ENCODE assay signal across 7 mouse cellular contexts in the genomic region with DNA sequence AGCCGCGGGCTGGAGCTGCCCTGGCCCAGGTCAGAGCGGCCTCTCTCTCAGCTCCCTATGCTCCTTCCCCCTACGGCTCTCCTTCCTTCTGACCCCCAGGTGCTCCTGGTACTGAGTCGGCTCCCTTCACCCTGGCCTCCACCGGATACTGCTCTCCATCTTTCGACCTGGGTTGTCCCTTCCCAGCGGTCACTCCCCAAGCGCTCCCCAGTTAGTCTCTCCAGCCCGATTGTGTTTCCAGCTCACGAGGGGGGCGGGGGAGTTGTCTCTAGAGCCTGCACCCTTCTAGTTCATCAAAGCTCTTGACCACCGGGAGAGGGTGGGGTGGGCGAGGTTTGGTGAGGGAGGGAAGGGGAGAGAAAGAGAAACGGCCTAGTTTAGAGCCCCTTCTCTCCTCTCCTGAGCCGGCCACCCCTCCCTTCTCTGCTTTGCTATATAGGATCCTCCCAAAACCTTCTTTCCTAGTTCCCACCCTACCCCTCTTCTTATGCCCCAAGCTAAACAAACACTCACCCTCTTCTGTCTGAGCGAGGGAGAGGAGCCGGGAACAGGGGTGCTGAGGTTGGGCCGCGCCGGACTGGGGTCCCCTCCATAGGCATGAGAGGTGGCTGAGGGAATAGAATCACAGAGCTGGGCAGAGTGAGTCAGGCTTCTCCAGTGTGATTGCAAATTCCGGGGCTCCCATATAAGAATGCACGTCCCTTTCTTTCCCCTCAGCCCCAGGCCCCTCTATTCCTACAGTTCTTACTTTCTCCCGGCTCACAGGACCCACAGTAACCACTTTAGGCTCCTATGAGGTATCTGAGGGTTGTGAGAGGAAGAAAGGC. TPM values are rescaled to one million over a fixed set of nuclear protein-coding genes. Genes with fewer than 3 reads are reported as not detected.
DNase-seq lines count a peak whose midpoint lies in the region; ATAC-seq and TF ChIP-seq lines count a peak whose summit lies in the region.

No protein-coding gene starts in this region.

- H3K9me3 ChIP-seq in kidney, postnatal 0 days (replicated peaks; ENCODE audit: low read length) = no peaks in the 10 kb centered on the region
- H3K9me3 ChIP-seq in embryonic facial prominence, embryonic 11.5 days (replicated peaks; ENCODE audit: control insufficient read depth, low read length) = no peaks in the 10 kb centered on the region
- no peaks in the 10 kb centered on the region for H3K9me3 ChIP-seq in intestine, embryonic 16.5 days (ENCODE audit: control insufficient read depth, low read length)
- no peaks in the 10 kb centered on the region for H3K9me3 ChIP-seq in neural tube, embryonic 14.5 days (ENCODE audit: control insufficient read depth, low read length)

- TF ChIP-seq CTCF in kidney, postnatal 0 days (IDR thresholded peaks at IDR 0.05; ENCODE audit: low read depth) = no peak

- no peaks in the 10 kb centered on the region for H3K4me1 ChIP-seq in kidney, postnatal 0 days (replicated peaks; ENCODE audit: insufficient read depth, low read length)
- no peaks in the 10 kb centered on the region for H3K4me1 ChIP-seq in embryonic facial prominence, embryonic 11.5 days (ENCODE audit: control insufficient read depth, insufficient read depth, low read length)
- H3K4me1 ChIP-seq in intestine, embryonic 16.5 days (ENCODE audit: control insufficient read depth, insufficient read depth, low read length) = peaks cover 10% of the 10 kb centered on the region; the same call in 1 of the 2 replicates
- H3K4me1 ChIP-seq in neural tube, embryonic 14.5 days (ENCODE audit: control insufficient read depth, insufficient read depth, low read length) = no peaks in the 10 kb centered on the region

- H3K27me3 ChIP-seq in kidney, postnatal 0 days (ENCODE audit: insufficient read depth, low read length) = no peaks in the 10 kb centered on the region
- H3K27me3 ChIP-seq in embryonic facial prominence, embryonic 11.5 days (ENCODE audit: control insufficient read depth, insufficient read depth, low read length) = peaks cover 12% of the 10 kb centered on the region; the same call in 1 of the 2 replicates
- peaks cover 9% of the 10 kb centered on the region; the same call in 1 of the 2 replicates for H3K27me3 ChIP-seq in intestine, embryonic 16.5 days (replicated peaks; ENCODE audit: control insufficient read depth, insufficient read depth, low read length)
- H3K27me3 ChIP-seq in neural tube, embryonic 14.5 days (ENCODE audit: control insufficient read depth, insufficient read depth, low read length) = no peaks in the 10 kb centered on the region; the same call in 1 of the 2 replicates

- WGBS in kidney, postnatal 0 days = 5% methylated on average over 21 of the region's 24 CpGs
- WGBS in embryonic facial prominence, embryonic 11.5 days = 1% methylated on average over 21 of the region's 24 CpGs
- WGBS in intestine, embryonic 16.5 days = 7% methylated on average over 24 of the region's 24 CpGs
- 2% methylated on average over 20 of the region's 24 CpGs for WGBS in neural tube, embryonic 14.5 days

- peak overlapping the region; percentile 69 for H3K4me3 ChIP-seq in kidney, postnatal 0 days (replicated peaks; ENCODE audit: low read depth, low read length)
- peak overlapping the region; percentile 71 for H3K4me3 ChIP-seq in embryonic facial prominence, embryonic 11.5 days (ENCODE audit: low read depth, low read length)
- H3K4me3 ChIP-seq in intestine, embryonic 16.5 days (ENCODE audit: low read length) = peak overlapping the region; percentile 74
- H3K4me3 ChIP-seq in neural tube, embryonic 14.5 days (ENCODE audit: low read depth, low read length) = peak overlapping the region; percentile 64

- peak; percentile 62 for DNase-seq in kidney, postnatal 0 days (ENCODE audit: low spot score)
- DNase-seq in kidney, postnatal 14 days = no peak
- DNase-seq in R1 (ENCODE audit: low read depth, low spot score) = peak; percentile 14
- DNase-seq in embryonic facial prominence, embryonic 11.5 days (ENCODE audit: low spot score) = no peak
- DNase-seq in spleen, postnatal 36 days (ENCODE audit: low spot score in 2 of 2) = no peak

- H3K27ac ChIP-seq in kidney, postnatal 0 days = no peak overlapping the region
- H3K27ac ChIP-seq in embryonic facial prominence, embryonic 11.5 days (replicated peaks; ENCODE audit: low read depth, low read length) = no peak overlapping the region
- peak overlapping the region; percentile 53; the same call in 1 of the 2 replicates for H3K27ac ChIP-seq in intestine, embryonic 16.5 days (ENCODE audit: low read length)
- H3K27ac ChIP-seq in neural tube, embryonic 14.5 days (ENCODE audit: low read depth, low read length) = peak overlapping the region; percentile 72

- H3K4me2 ChIP-seq in kidney, postnatal 0 days (ENCODE audit: low read length) = peak overlapping the region; percentile 92
- peak overlapping the region; percentile 87 for H3K4me2 ChIP-seq in embryonic facial prominence, embryonic 11.5 days (ENCODE audit: low read depth, low read length)
- peak overlapping the region; percentile 91 for H3K4me2 ChIP-seq in intestine, embryonic 16.5 days (ENCODE audit: low read depth, low read length)
- H3K4me2 ChIP-seq in neural tube, embryonic 14.5 days (ENCODE audit: low read depth, low read length) = peak overlapping the region; percentile 70

- no peaks in the 10 kb centered on the region for H3K36me3 ChIP-seq in kidney, postnatal 0 days (ENCODE audit: insufficient read depth, low read length)
- no peaks in the 10 kb centered on the region for H3K36me3 ChIP-seq in embryonic facial prominence, embryonic 11.5 days (replicated peaks; ENCODE audit: control insufficient read depth, insufficient read depth, low read depth, low read length)
- H3K36me3 ChIP-seq in intestine, embryonic 16.5 days (ENCODE audit: control insufficient read depth, insufficient read depth, low read length) = no peaks in the 10 kb centered on the region
- H3K36me3 ChIP-seq in neural tube, embryonic 14.5 days (ENCODE audit: control insufficient read depth, insufficient read depth, low read length) = no peaks in the 10 kb centered on the region

- ATAC-seq in kidney, postnatal 0 days (replicated peaks; ENCODE audit: low FRiP score, low read depth) = peak; percentile 71
- ATAC-seq in embryonic facial prominence, embryonic 11.5 days (replicated peaks; ENCODE audit: insufficient number of reproducible peaks, low FRiP score, low TSS enrichment, low read depth) = peak; percentile 82
- ATAC-seq in intestine, embryonic 16.5 days = peak; percentile 70
- peak; percentile 77 for ATAC-seq in neural tube, embryonic 14.5 days (ENCODE audit: low read depth)

- peak overlapping the region; percentile 56 for H3K9ac ChIP-seq in kidney, postnatal 0 days (ENCODE audit: low read depth, low read length)
- H3K9ac ChIP-seq in embryonic facial prominence, embryonic 11.5 days (replicated peaks; ENCODE audit: low read length) = peak overlapping the region; percentile 76
- H3K9ac ChIP-seq in intestine, embryonic 16.5 days (ENCODE audit: low read depth, low read length) = peak overlapping the region; percentile 69
- peak overlapping the region; percentile 72 for H3K9ac ChIP-seq in neural tube, embryonic 14.5 days (replicated peaks; ENCODE audit: low read depth, low read length)

RNA-seq across cellular contexts. Expression of a gene that starts 0.8 kb away (rescaled TPM):
- 12.1 and 13.8 TPM in 2 replicates for polyA plus RNA-seq in kidney, postnatal 0 days (2015; fragmentation: Nextera tagmentation; extraction: Ambion mirVana)
- 17.3 and 22.8 TPM in 2 replicates for polyA plus RNA-seq in embryonic facial prominence, embryonic 11.5 days (2014; fragmentation: Nextera tagmentation; extraction: Ambion mirVana)
- polyA plus RNA-seq in intestine, embryonic 16.5 days (2015; fragmentation: Nextera tagmentation; extraction: Ambion mirVana) = 5.5 and 6.5 TPM in 2 replicates
- polyA plus RNA-seq in neural tube, embryonic 14.5 days (2014; fragmentation: Nextera tagmentation; extraction: Ambion mirVana) = 55.7 and 69.1 TPM in 2 replicates

RNA-seq across cellular contexts. Expression of a gene that starts 8.7 kb away (rescaled TPM):
- polyA plus RNA-seq in kidney, postnatal 0 days (2015; fragmentation: Nextera tagmentation; extraction: Ambion mirVana) = 0.26 and 0.47 TPM in 2 replicates
- polyA plus RNA-seq in embryonic facial prominence, embryonic 11.5 days (2014; fragmentation: Nextera tagmentation; extraction: Ambion mirVana) = 0.27 and 0.28 TPM in 2 replicates
- polyA plus RNA-seq in intestine, embryonic 16.5 days (2015; fragmentation: Nextera tagmentation; extraction: Ambion mirVana) = 0.27 and 0.40 TPM in 2 replicates
- 0.37 and 1.6 TPM in 2 replicates for polyA plus RNA-seq in neural tube, embryonic 14.5 days (2014; fragmentation: Nextera tagmentation; extraction: Ambion mirVana)

RNA-seq across cellular contexts. Expression of a gene that starts 36.1 kb away (rescaled TPM):
- 2.5 and 2.8 TPM in 2 replicates for polyA plus RNA-seq in kidney, postnatal 0 days (2015; fragmentation: Nextera tagmentation; extraction: Ambion mirVana)
- 2.2 and 3.2 TPM in 2 replicates for polyA plus RNA-seq in embryonic facial prominence, embryonic 11.5 days (2014; fragmentation: Nextera tagmentation; extraction: Ambion mirVana)
- 6.1 and 7.3 TPM in 2 replicates for polyA plus RNA-seq in intestine, embryonic 16.5 days (2015; fragmentation: Nextera tagmentation; extraction: Ambion mirVana)
- 4.9 and 5.0 TPM in 2 replicates for polyA plus RNA-seq in neural tube, embryonic 14.5 days (2014; fragmentation: Nextera tagmentation; extraction: Ambion mirVana)

RNA-seq across cellular contexts. Expression of a gene that starts 49.1 kb away (rescaled TPM):
- polyA plus RNA-seq in kidney, postnatal 0 days (2015; fragmentation: Nextera tagmentation; extraction: Ambion mirVana) = 271 and 306 TPM in 2 replicates
- polyA plus RNA-seq in embryonic facial prominence, embryonic 11.5 days (2014; fragmentation: Nextera tagmentation; extraction: Ambion mirVana) = 323 and 328 TPM in 2 replicates
- polyA plus RNA-seq in intestine, embryonic 16.5 days (2015; fragmentation: Nextera tagmentation; extraction: Ambion mirVana) = 276 and 282 TPM in 2 replicates
- polyA plus RNA-seq in neural tube, embryonic 14.5 days (2014; fragmentation: Nextera tagmentation; extraction: Ambion mirVana) = 141 and 194 TPM in 2 replicates

Comparison
In these comparisons a context has a peak if more than half of its experiments do, and no peak if none do; other contexts are left out.
1. DNase-seq: peak in kidney, postnatal 0 days (single experiment) and R1 (single experiment); none in kidney, postnatal 14 days (single experiment), embryonic facial prominence, embryonic 11.5 days (single experiment) and spleen, postnatal 36 days (0 of 2).
2. H3K27ac ChIP-seq: peak in intestine, embryonic 16.5 days (single experiment) and neural tube, embryonic 14.5 days (single experiment); none in kidney, postnatal 0 days (single experiment) and embryonic facial prominence, embryonic 11.5 days (single experiment).
3. Peak in every context shown above with its lines, with median percentiles within 50 percentile points of each other: ATAC-seq, H3K4me2 ChIP-seq, H3K4me3 ChIP-seq and H3K9ac ChIP-seq.